Mouse (Mus musculus): ENCODE measurements around the gene Sdhaf3. TPM values are rescaled to one million over a fixed set of nuclear protein-coding genes. Genes with fewer than 3 reads are reported as not detected.

Sdhaf3 gene
- total and polyA plus RNA-seq, 3 experiments: 6.0 to 11.6 (median 8.8) TPM

DNA sequence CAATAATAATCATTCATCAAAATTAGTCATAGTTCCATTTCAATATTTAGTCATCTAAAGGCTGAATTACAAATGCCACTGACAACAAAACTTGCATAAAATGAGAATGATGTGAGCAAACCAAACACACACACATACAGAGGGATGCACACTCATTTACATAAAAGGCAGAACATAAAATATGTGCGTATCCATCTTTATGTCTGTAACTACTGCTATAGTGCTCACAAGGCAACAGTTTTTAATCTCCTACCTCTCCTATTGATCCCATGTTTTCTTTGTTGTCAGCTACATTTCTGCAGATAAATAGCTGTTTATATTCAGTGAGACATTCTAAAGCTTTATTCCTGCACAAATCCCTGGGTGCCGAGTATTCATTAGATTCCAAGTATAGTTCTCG is 107.0 kb downstream of the Sdhaf3 start:
- Histone ChIP-seq H3K79me2 (replicated peaks; ENCODE audit: control insufficient read depth, extremely low read depth, insufficient read depth, poor library complexity, severe bottlenecking) (no peaks in the 10 kb centered on the region), H3K9me3 (replicated peaks; ENCODE audit: low read length) (no peaks in the 10 kb centered on the region), H3K27ac (ENCODE audit: insufficient read depth, low read depth) (no peak overlapping the region), H3K4me2 (ENCODE audit: insufficient read depth, low read depth, poor library complexity, severe bottlenecking) (no peak overlapping the region), H3K9ac (ENCODE audit: insufficient read depth, low read depth) (no peak overlapping the region), H3K4me1 (ENCODE audit: control insufficient read depth in 1 of 2, insufficient read depth in 2 of 2) (no peaks in the 10 kb centered on the region), H3K4me3 (replicated peaks in 1 of 3; ENCODE audit: low read depth in 2 of 3, low read length in 2 of 3, poor library complexity in 1 of 3) (no peak overlapping the region), H3K36me3 (replicated peaks in 1 of 2; ENCODE audit: control insufficient read depth in 1 of 2, insufficient read depth in 1 of 2, low read length in 1 of 2) (no peaks in the 10 kb centered on the region), H3K27me3 (replicated peaks) (no peaks in the 10 kb centered on the region)
- dilution Hi-C loops (cut with MboI; ENCODE audit: extremely low pct_ligation_motif_present, extremely low pct_unique_long_range_greater_than_20kb, low sequenced_read_pairs): no loop called here
- no peak for TF ChIP-seq USF2 (conservative IDR thresholded peaks at IDR 0.05; ENCODE audit: low read depth, low read length)
- TF ChIP-seq NRF1 (IDR thresholded peaks at IDR 0.05; ENCODE audit: low read depth, low read length): no peak
- TF ChIP-seq BHLHE40 (IDR thresholded peaks at IDR 0.05; ENCODE audit: low read depth, low read length): no peak
- in situ Hi-C loops (cut with MboI; ENCODE audit: low pct_ligation_motif_present, low pct_unique_long_range_greater_than_20kb, low sequenced_read_pairs): no loop called here
- no peak for DNase-seq (ENCODE audit: extremely low read depth)

DNA sequence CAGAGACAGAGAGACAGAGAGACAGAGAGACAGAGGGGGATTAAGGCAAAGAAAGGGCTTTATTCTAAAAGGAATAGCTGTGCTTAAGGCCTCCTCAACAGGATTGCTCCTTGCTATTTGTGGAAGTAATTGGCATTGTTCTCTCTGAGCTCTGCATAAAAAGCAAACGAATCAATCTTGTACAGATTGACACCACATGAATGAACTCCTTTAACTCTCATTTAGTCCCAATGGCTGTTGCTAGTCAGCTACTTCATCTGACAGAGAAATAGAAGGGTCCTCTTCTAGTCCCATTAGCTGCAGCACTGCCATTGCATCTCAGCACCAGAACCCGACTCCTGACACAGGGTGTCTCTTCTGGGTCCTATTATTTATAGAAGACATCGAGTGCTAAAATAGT is 113.0 kb downstream of the Sdhaf3 start:
- H3K4me2 ChIP-seq (ENCODE audit: insufficient read depth, low read depth, poor library complexity, severe bottlenecking): no peak overlapping the region
- dilution Hi-C loops (cut with MboI; ENCODE audit: extremely low pct_ligation_motif_present, extremely low pct_unique_long_range_greater_than_20kb, low sequenced_read_pairs): no loop called here
- TF ChIP-seq JUN (IDR thresholded peaks at IDR 0.05; ENCODE audit: insufficient read depth, low read depth, low read length): no peak
- TF ChIP-seq POLR2AphosphoS2 (IDR thresholded peaks at IDR 0.05; ENCODE audit: low read depth, low read length): no peak
- TF ChIP-seq MYC (IDR thresholded peaks at IDR 0.05; ENCODE audit: low read depth, low read length): no peak
- no peak for TF ChIP-seq BHLHE40 (IDR thresholded peaks at IDR 0.05; ENCODE audit: low read depth, low read length)
- no peak for TF ChIP-seq RCOR1 (conservative IDR thresholded peaks at IDR 0.05; ENCODE audit: low read depth, low read length)
- no peak for TF ChIP-seq PAX5 (IDR thresholded peaks at IDR 0.05; ENCODE audit: low read length)
- no peak for TF ChIP-seq MAZ (IDR thresholded peaks at IDR 0.05; ENCODE audit: low read depth, low read length)
- TF ChIP-seq ZC3H11A (IDR thresholded peaks at IDR 0.05; ENCODE audit: low read depth, low read length): no peak
- no peak for TF ChIP-seq ZNF384 (IDR thresholded peaks at IDR 0.05; ENCODE audit: low read depth, low read length)
- TF ChIP-seq EP300 (IDR thresholded peaks at IDR 0.05; ENCODE audit: low read length): no peak
- no peak for TF ChIP-seq GABPA (IDR thresholded peaks at IDR 0.05; ENCODE audit: insufficient replicate concordance, low read depth, low read length)
- no peak for TF ChIP-seq MAX (IDR thresholded peaks at IDR 0.05; ENCODE audit: low read length)
- no peak for TF ChIP-seq TBP (conservative IDR thresholded peaks at IDR 0.05; ENCODE audit: low read depth, low read length)
- TF ChIP-seq E2F4 (IDR thresholded peaks at IDR 0.05; ENCODE audit: insufficient replicate concordance, low read depth, low read length): no peak
- no peak for TF ChIP-seq RAD21 (IDR thresholded peaks at IDR 0.05; ENCODE audit: low read depth, low read length)

More for the DNA sequence above, 113.0 kb downstream of the Sdhaf3 start:
- in situ Hi-C loops (cut with MboI; ENCODE audit: low pct_ligation_motif_present, low pct_unique_long_range_greater_than_20kb, low sequenced_read_pairs): no loop called here
- Histone ChIP-seq H3K79me2 (replicated peaks; ENCODE audit: control insufficient read depth, extremely low read depth, insufficient read depth, poor library complexity, severe bottlenecking) (no peaks in the 10 kb centered on the region), H3K4me3 (replicated peaks in 1 of 3; ENCODE audit: low read depth in 2 of 3, low read length in 2 of 3, poor library complexity in 1 of 3) (no peak overlapping the region), H3K36me3 (replicated peaks in 1 of 2; ENCODE audit: control insufficient read depth in 1 of 2, insufficient read depth in 1 of 2, low read length in 1 of 2) (no peaks in the 10 kb centered on the region), H3K27me3 (replicated peaks) (no peaks in the 10 kb centered on the region), H3K4me1 (ENCODE audit: control insufficient read depth in 1 of 2, insufficient read depth in 2 of 2) (no peaks in the 10 kb centered on the region), H3K9ac (ENCODE audit: insufficient read depth, low read depth) (no peak overlapping the region), H3K9me3 (replicated peaks; ENCODE audit: low read length) (no peaks in the 10 kb centered on the region), H3K27ac (ENCODE audit: insufficient read depth, low read depth) (no peak overlapping the region)
- DNase-seq (ENCODE audit: extremely low read depth): no peak

All from CH12.LX (cell line).